Mouse (Mus musculus) v-Abl transformed pro-B cells (cell line): ENCODE results near the gene Hist2h2be.
"Not testable (repeated sequence)": the region's sequence is repeated elsewhere in the genome, so short reads cannot be mapped to it uniquely, and the experiment has no call there.

Source experiments
- in situ Hi-C, 2 experiments: fragments of 400-800 bp; cut with MboI; formaldehyde crosslinking; loops; one replicate each; pipeline ENCODE4 v1.15.1; 2025; ENCODE audit not compliant: unreplicated experiment in 2 of 2

Hist2h2be gene

DNA sequence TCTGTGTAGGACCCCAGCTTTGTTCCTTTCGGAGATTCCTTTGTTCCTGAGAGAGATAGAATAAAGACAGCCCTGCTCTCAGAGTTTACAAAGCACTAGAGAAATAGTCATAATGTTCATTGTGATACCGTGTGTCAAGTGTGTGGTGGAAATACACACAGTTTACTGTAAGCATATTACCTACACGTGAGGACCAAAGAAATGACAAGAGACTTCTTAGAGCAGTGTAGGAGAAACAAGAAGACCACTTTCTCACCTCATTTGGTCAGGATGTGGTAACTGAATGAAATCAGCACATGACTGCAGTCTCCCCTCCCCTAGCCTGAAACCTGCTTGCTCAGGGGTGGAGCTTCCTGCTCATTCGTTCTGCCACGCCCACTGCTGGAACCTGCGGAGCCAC is 22.7 kb upstream of the Hist2h2be start:
- in situ Hi-C loops = no loop called here

DNA sequence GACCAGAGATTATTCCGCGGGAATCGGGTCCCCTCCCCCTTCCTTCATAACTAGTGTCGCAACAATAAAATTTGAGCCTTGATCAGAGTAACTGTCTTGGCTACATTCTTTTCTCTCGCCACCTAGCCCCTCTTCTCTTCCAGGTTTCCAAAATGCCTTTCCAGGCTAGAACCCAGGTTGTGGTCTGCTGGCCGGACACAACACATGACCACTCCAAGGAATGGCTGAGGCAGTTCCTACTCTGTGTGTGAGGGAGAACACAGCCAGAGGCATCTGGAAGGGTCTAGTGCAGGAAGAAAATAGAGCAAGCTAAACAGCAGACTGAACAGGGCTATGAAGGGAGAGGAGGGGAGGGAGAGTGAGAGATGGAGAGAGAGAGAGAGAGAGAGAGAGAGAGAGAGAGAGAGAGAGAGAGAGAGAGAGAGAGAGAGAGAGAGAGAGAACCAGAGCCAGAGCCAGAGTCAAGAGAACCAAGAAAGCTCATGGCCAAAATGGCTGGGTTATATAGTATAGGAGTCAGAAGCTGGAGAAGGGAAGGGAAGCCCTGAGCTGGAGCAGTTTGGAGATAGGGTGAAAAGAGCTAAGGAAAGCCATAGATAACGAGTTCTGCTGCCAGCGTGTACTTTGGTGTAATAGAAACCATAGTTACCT is 22.2 kb upstream of the Hist2h2be start:
- in situ Hi-C loops = not testable (repeated sequence)

GRCm38 (mm10) chr3:96199731-96200130 is 21.2 kb upstream of the Hist2h2be start:
- in situ Hi-C loops = no loop called here

DNA sequence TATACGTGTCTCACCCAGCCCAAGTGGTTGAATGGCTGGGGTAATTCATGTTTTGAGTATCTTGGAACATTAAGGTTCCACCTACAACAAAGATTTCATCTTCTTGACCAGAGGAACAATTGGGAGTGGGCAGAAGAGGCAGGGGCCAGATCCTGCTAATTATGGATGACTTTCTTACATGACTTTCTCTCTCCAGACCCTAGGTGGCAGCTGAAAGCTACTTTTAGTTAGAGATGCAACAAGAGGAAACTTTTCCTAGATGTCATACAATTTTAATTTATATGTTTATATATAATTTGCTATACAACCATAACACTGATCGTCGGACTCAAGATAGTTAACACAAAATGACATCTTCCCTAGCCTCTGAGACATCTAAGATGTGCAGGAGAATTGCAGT is 13.1 kb upstream of the Hist2h2be start:
- in situ Hi-C loops = no loop called here

- in situ Hi-C loops = no loop called here
Measured at GRCm38 (mm10) chr3:96209242-96209641, 11.7 kb upstream of the Hist2h2be start.

- in situ Hi-C loops = loop anchor here (10.0 kb wide), 2 partner anchors 134 to 154 kb away; no protein-coding TSS in a partner anchor
Measured at GRCm38 (mm10) chr3:96219191-96219641, 1.7 kb upstream of the Hist2h2be start.

DNA sequence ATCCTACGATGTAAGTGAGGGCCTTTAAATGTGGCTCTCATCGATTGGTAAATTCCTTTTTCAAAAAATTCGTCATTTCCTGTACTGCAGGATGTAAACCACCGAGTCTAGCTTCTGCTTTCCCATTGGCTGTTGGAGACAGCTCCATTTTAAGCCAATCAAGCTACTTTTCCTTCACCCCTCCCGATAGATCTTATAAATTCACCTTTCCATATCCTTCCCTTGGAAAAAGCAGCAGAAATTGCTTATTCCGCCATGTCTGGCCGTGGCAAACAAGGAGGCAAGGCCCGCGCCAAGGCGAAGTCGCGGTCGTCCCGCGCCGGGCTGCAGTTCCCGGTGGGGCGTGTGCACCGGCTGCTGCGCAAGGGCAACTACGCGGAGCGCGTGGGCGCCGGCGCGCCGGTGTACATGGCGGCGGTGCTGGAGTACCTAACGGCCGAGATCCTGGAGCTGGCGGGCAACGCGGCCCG is 1.2 kb upstream of the Hist2h2be start, which contains the start of the genes Bola1 and Hist2h2ab:
Bola1 (minus strand) TSS at position 49 of the 470 bp plus-strand sequence.
Hist2h2ab (plus strand) TSS at position 205 of the 470 bp plus-strand sequence.
- in situ Hi-C loops = loop anchor here (10.0 kb wide), 2 partner anchors 135 to 155 kb away; no protein-coding TSS in a partner anchor

DNA sequence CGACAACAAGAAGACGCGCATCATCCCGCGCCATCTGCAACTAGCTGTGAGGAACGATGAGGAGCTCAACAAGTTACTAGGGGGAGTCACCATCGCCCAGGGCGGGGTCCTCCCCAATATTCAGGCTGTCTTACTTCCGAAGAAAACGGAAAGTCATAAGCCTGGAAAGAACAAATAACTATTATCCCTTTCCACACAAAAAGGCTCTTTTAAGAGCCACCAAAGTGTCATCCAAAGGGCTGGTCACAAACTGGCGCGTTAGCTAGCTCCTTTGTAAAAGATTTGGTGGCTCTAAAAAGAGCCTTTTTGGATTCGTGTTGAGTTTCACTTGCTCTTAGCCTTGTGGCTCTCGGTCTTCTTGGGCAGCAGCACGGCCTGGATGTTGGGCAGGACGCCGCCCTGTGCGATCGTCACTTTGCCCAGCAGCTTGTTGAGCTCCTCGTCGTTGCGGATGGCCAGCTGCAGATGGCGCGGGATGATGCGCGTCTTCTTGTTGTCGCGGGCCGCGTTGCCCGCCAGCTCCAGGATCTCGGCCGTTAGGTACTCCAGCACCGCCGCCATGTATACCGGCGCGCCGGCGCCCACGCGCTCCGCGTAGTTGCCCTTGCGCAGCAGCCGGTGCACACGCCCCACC is 671 bp upstream of the Hist2h2be start:
- in situ Hi-C loops = not testable (repeated sequence)

- in situ Hi-C loops = no loop called here
Measured at GRCm38 (mm10) chr3:96221640-96222038, 720 bp downstream of the Hist2h2be start.

- in situ Hi-C loops = no loop called here
Measured at GRCm38 (mm10) chr3:96222774-96223173, 1.9 kb downstream of the Hist2h2be start.

GRCm38 (mm10) chr3:96225421-96225820 is 4.5 kb downstream of the Hist2h2be start:
- in situ Hi-C loops = loop anchor here in 1 of 2 experiments (5.0 kb wide), 1 partner anchor 42 kb away; the partner anchor contains the start of genes Hist2h2bb and Hist2h3b

DNA sequence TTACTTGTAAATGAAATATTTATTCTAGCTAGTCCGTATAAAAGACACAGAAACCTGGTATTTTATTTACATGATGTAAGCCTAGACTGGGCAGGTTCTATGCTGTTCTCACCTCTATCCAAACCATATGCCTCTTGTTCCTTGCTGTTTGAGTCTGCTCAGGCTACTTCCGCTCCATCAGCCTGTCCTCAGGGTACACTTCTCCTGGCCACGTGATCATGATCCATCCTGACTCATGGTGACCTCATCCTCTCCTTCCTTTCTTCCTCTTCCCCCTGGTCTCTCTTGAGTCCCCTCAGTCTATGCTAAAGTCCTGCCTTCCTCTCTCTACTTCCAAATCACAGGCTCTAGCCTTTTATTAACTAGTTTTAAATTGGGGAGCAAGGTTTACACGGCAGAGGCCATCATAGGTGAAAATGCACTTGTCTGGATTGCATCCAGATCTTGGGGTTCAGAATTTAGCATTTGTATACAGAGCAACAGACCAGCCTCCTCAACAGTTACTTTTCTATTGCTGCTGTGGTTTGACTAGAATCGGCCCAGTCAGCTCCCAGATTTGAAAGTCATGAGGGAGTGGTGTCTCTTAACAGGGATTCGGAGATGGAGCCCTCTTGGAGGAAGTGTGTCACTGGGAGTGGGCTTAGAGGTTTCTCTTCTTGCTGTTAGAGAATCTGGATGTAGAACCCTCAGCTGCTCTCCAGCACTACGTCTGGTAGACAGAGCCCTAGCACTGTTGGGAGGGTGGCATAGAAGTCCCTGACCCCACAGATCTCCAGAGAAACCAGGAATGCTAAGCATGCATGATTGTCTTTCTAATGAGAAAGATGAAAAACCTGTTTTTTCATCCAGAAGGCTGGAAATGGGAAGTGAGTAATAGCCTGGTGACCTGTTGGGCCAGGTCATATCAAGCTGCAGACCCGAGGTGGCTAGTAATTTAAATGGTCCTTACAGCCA is 6.1 kb downstream of the Hist2h2be start:
- in situ Hi-C loops = loop anchor here in 1 of 2 experiments (5.0 kb wide), 1 partner anchor 40 kb away; the partner anchor contains the start of genes Hist2h2bb and Hist2h3b

GRCm38 (mm10) chr3:96228828-96229227 is 7.9 kb downstream of the Hist2h2be start:
- in situ Hi-C loops = loop anchor here in 1 of 2 experiments (5.0 kb wide), 1 partner anchor 38 kb away; the partner anchor contains the start of genes Hist2h2bb and Hist2h3b

- in situ Hi-C loops = no loop called here
Measured at GRCm38 (mm10) chr3:96230404-96230803, 9.5 kb downstream of the Hist2h2be start.

GRCm38 (mm10) chr3:96230910-96231757 is 10.2 kb downstream of the Hist2h2be start:
- in situ Hi-C loops = no loop called here

GRCm38 (mm10) chr3:96231758-96232120 is 10.8 kb downstream of the Hist2h2be start:
- in situ Hi-C loops = no loop called here

DNA sequence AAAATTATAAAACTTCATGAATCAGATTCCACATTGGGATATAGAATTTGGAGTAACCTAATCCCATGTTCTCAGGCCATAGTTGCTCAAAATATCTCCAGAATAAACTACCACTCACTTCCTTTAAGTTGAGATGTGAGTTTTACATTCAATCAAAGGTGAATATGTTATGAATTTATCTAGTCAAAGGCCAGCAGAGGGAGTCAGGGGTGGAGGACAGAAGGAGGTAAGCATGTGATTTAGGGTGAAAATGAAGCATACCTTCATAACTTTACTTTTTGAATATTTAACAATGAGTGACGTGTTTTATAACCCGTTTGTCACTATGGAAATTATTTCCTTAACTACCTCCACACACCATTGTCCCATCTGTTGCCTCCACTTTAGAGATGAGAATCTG is 14.0 kb downstream of the Hist2h2be start:
- in situ Hi-C loops = no loop called here

DNA sequence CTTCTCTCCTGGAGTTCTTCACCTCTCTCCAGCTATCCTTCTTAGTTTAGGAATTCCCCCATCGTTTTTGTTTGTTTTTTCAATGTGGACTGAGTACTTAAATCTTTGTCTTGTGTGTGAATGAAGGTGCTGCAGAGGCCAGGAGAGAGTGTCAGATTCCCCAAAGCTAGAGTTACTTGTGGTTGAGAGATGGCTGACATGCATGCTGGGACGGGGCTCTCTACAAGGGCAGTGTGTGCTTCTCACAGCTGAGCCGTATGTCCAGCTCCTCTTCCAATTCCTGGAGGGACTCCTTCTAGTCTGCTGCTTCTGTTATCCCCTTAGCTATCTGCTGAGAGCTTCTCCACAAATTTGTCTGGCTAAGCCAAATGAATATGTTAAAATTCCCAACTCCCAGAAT is 14.9 kb downstream of the Hist2h2be start:
- in situ Hi-C loops = no loop called here

DNA sequence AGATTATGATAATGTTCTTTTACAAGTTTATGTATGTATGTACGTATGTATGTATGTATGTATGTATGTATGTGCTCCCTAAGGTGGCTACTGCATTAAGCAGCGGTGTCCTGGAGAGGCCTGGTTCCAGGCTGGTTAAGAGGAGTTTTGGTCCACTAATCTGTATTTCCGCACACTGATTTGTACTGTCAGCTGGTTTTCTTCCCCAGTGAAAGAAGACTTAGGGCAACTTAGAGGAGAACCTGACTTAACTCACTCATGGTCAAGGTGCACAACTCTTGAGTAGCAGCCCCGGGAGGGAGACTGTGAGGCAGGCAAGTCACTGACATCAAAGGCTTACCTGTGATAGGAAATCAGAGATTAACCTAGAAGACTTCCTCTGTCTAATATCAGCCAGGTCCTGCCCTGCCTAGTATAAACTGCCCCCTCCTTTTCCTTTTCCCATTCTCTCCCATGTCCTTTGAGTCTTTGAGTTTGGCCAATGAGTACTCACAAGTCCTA is 16.0 kb downstream of the Hist2h2be start:
- in situ Hi-C loops = no loop called here
